Mouse (Mus musculus) kidney, postnatal 0 days (tissue): ENCODE measurements at regions not wholly inside any gene's neighbourhood (a gene's known extent, or its start where the extent isn't known, plus 50 kb on each side); places are given as distances from the start of the nearest gene placed in this dataset.
A peak's percentile ranks its signal among the peaks of the same experiment; 100 is the strongest.

Experiments
- ATAC-seq: fragments of 200-750 bp; cut with Nextera tagmentation; replicated peaks from 2 replicates; pipeline ENCODE4 v1.8.0; 2017; ENCODE audit warnings: low read depth, moderate number of reproducible peaks, moderate TSS enrichment, moderate library complexity; ENCODE audit not compliant: low FRiP score
- DNase-seq: peaks from one replicate; pipeline ENCODE4 v3.0.0-alpha.2; 2016; ENCODE audit warnings: low spot score
- H3K27ac ChIP-seq: fragments of 300-500 bp; sonication (generic); 2 replicates; pipeline ENCODE4 v1.5.1; 2014; ENCODE audit warnings: mild to moderate bottlenecking
- H3K27me3 ChIP-seq: fragments of 300-500 bp; sonication (generic); 2 replicates; pipeline ENCODE4 v1.6.1; 2014; ENCODE audit warnings: low read length, mixed read lengths; ENCODE audit not compliant: insufficient read depth
- H3K36me3 ChIP-seq: fragments of 300-500 bp; sonication (generic); 2 replicates; pipeline ENCODE4 v1.6.1; 2014; ENCODE audit warnings: low read length, mixed read lengths; ENCODE audit not compliant: insufficient read depth
- H3K4me1 ChIP-seq: fragments of 300-500 bp; sonication (generic); replicated peaks from 2 replicates; pipeline ENCODE4 v1.6.1; 2014; ENCODE audit warnings: antibody characterized with exemption, low read length, mixed read lengths; ENCODE audit not compliant: insufficient read depth
- H3K4me2 ChIP-seq: fragments of 300-500 bp; sonication (generic); 2 replicates; pipeline ENCODE4 v1.6.1; 2014; ENCODE audit warnings: mild to moderate bottlenecking, low read length, moderate library complexity, mixed read lengths
- H3K4me3 ChIP-seq: fragments of 300-500 bp; sonication (generic); replicated peaks from 2 replicates; pipeline ENCODE4 v1.5.1; 2014; ENCODE audit warnings: low read depth, low read length
- H3K9ac ChIP-seq: fragments of 300-500 bp; sonication (generic); 2 replicates; pipeline ENCODE4 v1.6.1; 2014; ENCODE audit warnings: low read depth, low read length
- H3K9me3 ChIP-seq: fragments of 300-500 bp; sonication (generic); replicated peaks from 2 replicates; pipeline ENCODE4 v1.6.1; 2016; ENCODE audit warnings: low read length, inconsistent platforms, mixed read lengths
- CTCF ChIP-seq: IDR thresholded peaks from 2 replicates; pipeline ENCODE4 v1.5.1; 2016; ENCODE audit warnings: antibody characterized with exemption, low read depth, mild to moderate bottlenecking, moderate library complexity
- WGBS: fragments of 180-500 bp; shearing (Covaris S2); extraction: QIAGEN DNeasy Blood & Tissue Kit; methylation state at CpG from one replicate; pipeline ENCODE4 v1.1.7; 2014; 5-methylcytosine and 5-hydroxymethylcytosine counted together

GRCm38 (mm10) chr4:28646154-28646553 lies 166.8 kb upstream of the Epha7 start:
- Histone ChIP-seq H3K9me3 (no peaks in the 10 kb centered on the region), H3K36me3 (no peaks in the 10 kb centered on the region), H3K4me2 (no peak overlapping the region), H3K9ac (no peak overlapping the region), H3K4me3 (no peak overlapping the region), H3K27ac (no peak overlapping the region), H3K4me1 (no peaks in the 10 kb centered on the region), H3K27me3 (no peaks in the 10 kb centered on the region)
- WGBS, result 54% methylated on average over 3 of the region's 3 CpGs
- peak; percentile 27 for DNase-seq
- no peak for ATAC-seq
- no peak for TF ChIP-seq CTCF

- Histone ChIP-seq H3K9ac (no peak overlapping the region), H3K27me3 (no peaks in the 10 kb centered on the region), H3K4me3 (no peak overlapping the region), H3K4me1 (no peaks in the 10 kb centered on the region), H3K4me2 (no peak overlapping the region), H3K9me3 (no peaks in the 10 kb centered on the region), H3K36me3 (no peaks in the 10 kb centered on the region), H3K27ac (no peak overlapping the region)
- no peak for TF ChIP-seq CTCF
- ATAC-seq (no peak), DNase-seq (no peak)
- WGBS, result 93% methylated on average over 2 of the region's 2 CpGs
These were observed 153.5 kb upstream of the Epha7 start for GRCm38 (mm10) chr4:28659478-28659877.

GRCm38 (mm10) chr4:28698171-28698570 lies 114.8 kb upstream of the Epha7 start:
- Histone ChIP-seq H3K27me3 (no peaks in the 10 kb centered on the region), H3K4me2 (no peak overlapping the region), H3K27ac (no peak overlapping the region), H3K4me1 (no peaks in the 10 kb centered on the region), H3K4me3 (no peak overlapping the region), H3K9me3 (no peaks in the 10 kb centered on the region), H3K36me3 (no peaks in the 10 kb centered on the region), H3K9ac (no peak overlapping the region)
- DNase-seq (no peak), ATAC-seq (no peak)
- 97% methylated on average over 1 of the region's 1 CpGs for WGBS
- no peak for TF ChIP-seq CTCF

GRCm38 (mm10) chr4:28700481-28700880 lies 112.5 kb upstream of the Epha7 start:
- Histone ChIP-seq H3K4me1 (no peaks in the 10 kb centered on the region), H3K9ac (no peak overlapping the region), H3K27ac (no peak overlapping the region), H3K4me2 (no peak overlapping the region), H3K9me3 (no peaks in the 10 kb centered on the region), H3K4me3 (no peak overlapping the region), H3K36me3 (no peaks in the 10 kb centered on the region), H3K27me3 (no peaks in the 10 kb centered on the region)
- 80% methylated on average over 4 of the region's 4 CpGs for WGBS
- no peak for ATAC-seq
- TF ChIP-seq CTCF, result no peak
- DNase-seq, result no peak

- Histone ChIP-seq H3K4me1 (no peaks in the 10 kb centered on the region), H3K9ac (no peak overlapping the region), H3K9me3 (no peaks in the 10 kb centered on the region), H3K4me2 (no peak overlapping the region), H3K4me3 (no peak overlapping the region), H3K27ac (no peak overlapping the region), H3K36me3 (no peaks in the 10 kb centered on the region), H3K27me3 (no peaks in the 10 kb centered on the region)
- WGBS, result 82% methylated on average over 6 of the region's 6 CpGs
- ATAC-seq (no peak), DNase-seq (no peak)
- no peak for TF ChIP-seq CTCF
These were observed 109.6 kb upstream of the Epha7 start for GRCm38 (mm10) chr4:28703356-28703755.
